Mouse (Mus musculus): ENCODE results near the gene Abca17. TPM values are rescaled to one million over a fixed set of nuclear protein-coding genes. Genes with fewer than 3 reads are reported as not detected.

The Abca17 gene
- total RNA-seq (2015; ENCODE audit: low replicate concordance), result not detected in 2 replicates
- total RNA-seq (2017; ENCODE audit: low replicate concordance), result not detected in 2 replicates

- peak; percentile 38 for ATAC-seq (replicated peaks; ENCODE audit: low FRiP score, poor library complexity, severe bottlenecking)
Observed at GRCm38 (mm10) chr17:24350926-24351759, at the start of gene Abca17. Abca17 (minus strand) TSS chr17:24351068.

- no peak for ATAC-seq (replicated peaks; ENCODE audit: low FRiP score, poor library complexity, severe bottlenecking)
Observed at GRCm38 (mm10) chr17:24394456-24394855, 43.6 kb upstream of the Abca17 start.

- no peak for ATAC-seq (replicated peaks; ENCODE audit: low FRiP score, poor library complexity, severe bottlenecking)
Observed at GRCm38 (mm10) chr17:24393527-24393926, 42.7 kb upstream of the Abca17 start.

- peak; percentile 59; the same call in 1 of the 2 replicates for ATAC-seq (replicated peaks; ENCODE audit: low FRiP score, poor library complexity, severe bottlenecking)
Observed at GRCm38 (mm10) chr17:24391149-24391548, 40.3 kb upstream of the Abca17 start.

- ATAC-seq (replicated peaks; ENCODE audit: low FRiP score, poor library complexity, severe bottlenecking), result no peak
Observed at GRCm38 (mm10) chr17:24389865-24390264, 39.0 kb upstream of the Abca17 start.

GRCm38 (mm10) chr17:24388711-24389110, 37.8 kb upstream of the Abca17 start:
- ATAC-seq (replicated peaks; ENCODE audit: low FRiP score, poor library complexity, severe bottlenecking), result no peak

- no peak for ATAC-seq (replicated peaks; ENCODE audit: low FRiP score, poor library complexity, severe bottlenecking)
Observed at GRCm38 (mm10) chr17:24383789-24384188, 32.9 kb upstream of the Abca17 start.

GRCm38 (mm10) chr17:24378496-24378895, 27.6 kb upstream of the Abca17 start:
- ATAC-seq (replicated peaks; ENCODE audit: low FRiP score, poor library complexity, severe bottlenecking), result no peak

GRCm38 (mm10) chr17:24375886-24376285, 25.0 kb upstream of the Abca17 start:
- ATAC-seq (replicated peaks; ENCODE audit: low FRiP score, poor library complexity, severe bottlenecking), result no peak

GRCm38 (mm10) chr17:24375094-24375712, 24.3 kb upstream of the Abca17 start:
- no peak for ATAC-seq (replicated peaks; ENCODE audit: low FRiP score, poor library complexity, severe bottlenecking)

- ATAC-seq (replicated peaks; ENCODE audit: low FRiP score, poor library complexity, severe bottlenecking), result no peak
Observed at GRCm38 (mm10) chr17:24365863-24366262, 15.0 kb upstream of the Abca17 start.

- ATAC-seq (replicated peaks; ENCODE audit: low FRiP score, poor library complexity, severe bottlenecking), result no peak
Observed at GRCm38 (mm10) chr17:24364461-24364860, 13.6 kb upstream of the Abca17 start.

GRCm38 (mm10) chr17:24362527-24362926, 11.7 kb upstream of the Abca17 start:
- ATAC-seq (replicated peaks; ENCODE audit: low FRiP score, poor library complexity, severe bottlenecking), result no peak

- no peak for ATAC-seq (replicated peaks; ENCODE audit: low FRiP score, poor library complexity, severe bottlenecking)
Observed at GRCm38 (mm10) chr17:24361291-24361690, 10.4 kb upstream of the Abca17 start.

GRCm38 (mm10) chr17:24360841-24361240, 10.0 kb upstream of the Abca17 start:
- ATAC-seq (replicated peaks; ENCODE audit: low FRiP score, poor library complexity, severe bottlenecking), result no peak

- ATAC-seq (replicated peaks; ENCODE audit: low FRiP score, poor library complexity, severe bottlenecking), result no peak
Observed at GRCm38 (mm10) chr17:24359903-24360302, 9.0 kb upstream of the Abca17 start.

- no peak for ATAC-seq (replicated peaks; ENCODE audit: low FRiP score, poor library complexity, severe bottlenecking)
Observed at GRCm38 (mm10) chr17:24359006-24359405, 8.1 kb upstream of the Abca17 start.

- ATAC-seq (replicated peaks; ENCODE audit: low FRiP score, poor library complexity, severe bottlenecking), result no peak
Observed at GRCm38 (mm10) chr17:24355284-24355683, 4.4 kb upstream of the Abca17 start.

GRCm38 (mm10) chr17:24353960-24354359, 3.1 kb upstream of the Abca17 start:
- ATAC-seq (replicated peaks; ENCODE audit: low FRiP score, poor library complexity, severe bottlenecking), result peak; percentile 53

GRCm38 (mm10) chr17:24352370-24353194, 1.7 kb upstream of the Abca17 start:
- peak; percentile 25 for ATAC-seq (replicated peaks; ENCODE audit: low FRiP score, poor library complexity, severe bottlenecking)
